Mouse (Mus musculus) right cerebral cortex, postnatal 10 days (tissue): ENCODE measurements around the gene Ascl4.
A peak's percentile ranks its signal among the peaks of the same experiment; 100 is the strongest.

ENCODE experiments used
- DNase-seq, 2 experiments: peaks; one replicate each; pipeline ENCODE4 v3.0.0; 2021; ENCODE audit warnings: low spot score in 2 of 2

The Ascl4 gene

GRCm38 (mm10) chr10:85927676-85928445, at the start of gene Ascl4:
Gene Ascl4, plus strand, starts transcription at chr10:85927681.
- no peak for DNase-seq

- no peak for DNase-seq
These were observed 47.5 kb upstream of the Ascl4 start for GRCm38 (mm10) chr10:85879886-85880486.

GRCm38 (mm10) chr10:85916498-85917309, 10.8 kb upstream of the Ascl4 start, which contains the start of gene Prdm4:
Gene Prdm4, minus strand, starts transcription at chr10:85917142.
- peak; percentile 98 to 99 for DNase-seq

- peak; percentile 84 for DNase-seq
These were observed 1.2 kb downstream of the Ascl4 start for GRCm38 (mm10) chr10:85928499-85929207.

- DNase-seq = no peak
These were observed 1.7 kb downstream of the Ascl4 start for GRCm38 (mm10) chr10:85929208-85929591.

- DNase-seq = no peak
These were observed 2.5 kb downstream of the Ascl4 start for GRCm38 (mm10) chr10:85929962-85930361.

- DNase-seq = no peak
These were observed 8.9 kb downstream of the Ascl4 start for GRCm38 (mm10) chr10:85936280-85936965.

GRCm38 (mm10) chr10:85948483-85949196, 21.2 kb downstream of the Ascl4 start:
- no peak for DNase-seq

GRCm38 (mm10) chr10:85951765-85952443, 24.4 kb downstream of the Ascl4 start:
- no peak for DNase-seq

GRCm38 (mm10) chr10:85953401-85953800, 25.9 kb downstream of the Ascl4 start:
- peak in 1 of 2 experiments; percentile 31 for DNase-seq

- DNase-seq = no peak
These were observed 26.9 kb downstream of the Ascl4 start for GRCm38 (mm10) chr10:85954429-85954828.

- DNase-seq = no peak
These were observed 29.5 kb downstream of the Ascl4 start for GRCm38 (mm10) chr10:85956871-85957419.

- peak; percentile 98 to 100 for DNase-seq
These were observed 30.0 kb downstream of the Ascl4 start, which contains the start of gene Rtcb for GRCm38 (mm10) chr10:85957464-85957950. Gene Rtcb, minus strand, starts transcription at chr10:85957823.

- no peak for DNase-seq
These were observed 35.4 kb downstream of the Ascl4 start for GRCm38 (mm10) chr10:85962897-85963296.

- no peak for DNase-seq
These were observed 36.8 kb downstream of the Ascl4 start for GRCm38 (mm10) chr10:85964316-85964715.

GRCm38 (mm10) chr10:85966476-85966875, 39.0 kb downstream of the Ascl4 start:
- no peak for DNase-seq

- no peak for DNase-seq
These were observed 40.1 kb downstream of the Ascl4 start for GRCm38 (mm10) chr10:85967411-85968156.

GRCm38 (mm10) chr10:85968157-85968634, 40.7 kb downstream of the Ascl4 start:
- DNase-seq = peak; percentile 89 to 92
